Mouse (Mus musculus): ENCODE results near the gene Supt4a.

The Supt4a gene

GRCm38 (mm10) chr11:87768745-87769144 is 31.4 kb downstream of the Supt4a start:
- no peak for DNase-seq (ENCODE audit: low spot score in 2 of 2)

- DNase-seq (ENCODE audit: low spot score in 2 of 2), result peak in 1 of 2 experiments; percentile 57
These were observed 33.6 kb downstream of the Supt4a start for GRCm38 (mm10) chr11:87770989-87771388.

GRCm38 (mm10) chr11:87772354-87772753 is 35.0 kb downstream of the Supt4a start:
- no peak for DNase-seq (ENCODE audit: low spot score in 2 of 2)

- DNase-seq (ENCODE audit: low spot score in 2 of 2), result peak in 1 of 2 experiments; percentile 40
These were observed 40.9 kb downstream of the Supt4a start for GRCm38 (mm10) chr11:87778100-87778765.

- DNase-seq (ENCODE audit: low spot score in 2 of 2), result no peak
These were observed 41.6 kb downstream of the Supt4a start for GRCm38 (mm10) chr11:87778915-87779314.

GRCm38 (mm10) chr11:87779392-87779791 is 42.0 kb downstream of the Supt4a start:
- no peak for DNase-seq (ENCODE audit: low spot score in 2 of 2)

- no peak for DNase-seq (ENCODE audit: low spot score in 2 of 2)
These were observed 42.8 kb downstream of the Supt4a start for GRCm38 (mm10) chr11:87780130-87780529.

- DNase-seq (ENCODE audit: low spot score in 2 of 2), result no peak
These were observed 52.7 kb downstream of the Supt4a start for GRCm38 (mm10) chr11:87790088-87790487.

All from frontal cortex, postnatal 14 days (tissue).